Mouse (Mus musculus): ENCODE results near the gene Ttc21a.

DNA sequence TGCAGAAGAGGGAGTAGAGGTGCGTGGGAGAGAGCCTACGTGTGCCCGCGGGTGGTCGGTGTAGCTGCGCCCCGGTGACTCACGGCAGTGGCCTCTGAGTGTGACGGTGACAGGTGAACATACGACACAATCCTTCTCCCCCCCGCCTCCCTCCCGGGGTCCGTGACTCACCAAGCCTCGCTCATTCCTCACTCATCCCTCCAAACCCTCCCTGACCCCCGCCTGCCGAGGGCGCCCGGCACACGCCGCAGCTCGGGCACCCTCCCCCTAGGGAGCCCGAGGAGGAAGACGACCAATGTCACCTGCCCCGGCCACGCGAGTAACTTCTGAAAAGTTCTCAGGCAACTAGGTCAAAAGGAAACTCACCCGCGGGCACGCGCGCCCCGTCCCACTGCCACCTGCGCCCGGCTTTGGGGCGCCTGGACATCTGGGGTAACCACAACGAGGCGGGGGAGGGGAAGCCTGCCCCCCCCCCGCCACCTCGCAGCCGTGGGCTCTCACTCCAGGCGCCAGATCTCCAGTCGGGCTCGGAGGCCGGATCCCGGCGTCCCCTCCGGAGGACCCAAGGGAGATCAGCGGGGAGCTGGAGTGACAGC, 45.6 kb downstream of the Ttc21a start:
- TF ChIP-seq USF2 (IDR thresholded peaks at IDR 0.05; ENCODE audit: borderline replicate concordance in 1 of 2, insufficient read depth in 1 of 2, low read depth in 1 of 2, low read length in 2 of 2): no peak
- no peak for TF ChIP-seq ZC3H11A (IDR thresholded peaks at IDR 0.05; ENCODE audit: low read depth, low read length)
- TF ChIP-seq MYC (IDR thresholded peaks at IDR 0.05; ENCODE audit: low read depth, low read length): no peak
- no peak for TF ChIP-seq TCF12 (IDR thresholded peaks at IDR 0.05; ENCODE audit: low read depth, low read length)
- no peak for TF ChIP-seq CTCF (IDR thresholded peaks at IDR 0.05 in 2 of 3, conservative IDR thresholded peaks at IDR 0.05 in 1 of 3; ENCODE audit: control insufficient read depth in 1 of 3, insufficient read depth in 1 of 3, low read depth in 2 of 3, low read length in 3 of 3, poor library complexity in 1 of 3, severe bottlenecking in 1 of 3)
- TF ChIP-seq TAL1 (IDR thresholded peaks at IDR 0.05; ENCODE audit: low read length): no peak
- TF ChIP-seq MAX (IDR thresholded peaks at IDR 0.05; ENCODE audit: low read length): no peak
